Mouse (Mus musculus) intestine, embryonic 15.5 days (tissue): ENCODE results near the gene Hs6st3. TPM values are rescaled to one million over a fixed set of nuclear protein-coding genes. Genes with fewer than 3 reads are reported as not detected.

Experiments used
- ATAC-seq: fragments of 200-750 bp; cut with Nextera tagmentation; 2 replicates; pipeline ENCODE4 v1.8.0; 2017; ENCODE audit warnings: moderate TSS enrichment, moderate library complexity
- H3K27ac ChIP-seq: fragments of 300-500 bp; sonication (generic); 2 replicates; pipeline ENCODE4 v1.5.1; 2015; ENCODE audit warnings: mild to moderate bottlenecking, inconsistent platforms
- H3K27me3 ChIP-seq: fragments of 300-500 bp; sonication (generic); replicated peaks from 2 replicates; pipeline ENCODE4 v1.6.1; 2015; ENCODE audit warnings: inconsistent platforms
- H3K36me3 ChIP-seq: fragments of 300-500 bp; sonication (generic); 2 replicates; pipeline ENCODE4 v1.6.1; 2015; ENCODE audit warnings: inconsistent platforms
- H3K4me1 ChIP-seq: fragments of 300-500 bp; sonication (generic); replicated peaks from 2 replicates; pipeline ENCODE4 v1.6.1; 2015; ENCODE audit warnings: inconsistent platforms
- H3K4me2 ChIP-seq: fragments of 300-500 bp; sonication (generic); replicated peaks from 2 replicates; pipeline ENCODE4 v1.6.1; 2015; ENCODE audit warnings: mild to moderate bottlenecking, inconsistent platforms
- H3K4me3 ChIP-seq: fragments of 300-500 bp; sonication (generic); replicated peaks from 2 replicates; pipeline ENCODE4 v1.5.1; 2015; ENCODE audit warnings: inconsistent platforms
- H3K9ac ChIP-seq: fragments of 300-500 bp; sonication (generic); 2 replicates; pipeline ENCODE4 v1.6.1; 2015; ENCODE audit warnings: inconsistent platforms
- H3K9me3 ChIP-seq: fragments of 300-500 bp; sonication (generic); 2 replicates; pipeline ENCODE4 v1.6.1; 2016; ENCODE audit warnings: inconsistent platforms
- WGBS: fragments of 180-500 bp; shearing (Covaris S2); methylation state at CpG from one replicate; pipeline ENCODE4 v1.1.7; 2015; 5-methylcytosine and 5-hydroxymethylcytosine counted together
- polyA plus RNA-seq: library from polyadenylated mRNA; unstranded; fragments of >200 nt; fragmentation: Nextera tagmentation; extraction: Ambion mirVana; gene quantifications from 2 replicates; pipeline ENCODE4 v1.2.1, GENCODE M21; 2015

Gene Hs6st3
- polyA plus RNA-seq, 1 experiment from 2014 or later = 0.14 TPM

GRCm38 (mm10) chr14:119918281-119919034, 780.3 kb downstream of the Hs6st3 start:
- Histone ChIP-seq H3K36me3 (no peaks in the 10 kb centered on the region), H3K9ac (no peak overlapping the region), H3K27me3 (no peaks in the 10 kb centered on the region), H3K4me2 (no peak overlapping the region), H3K27ac (no peak overlapping the region), H3K9me3 (no peaks in the 10 kb centered on the region), H3K4me3 (no peak overlapping the region), H3K4me1 (no peaks in the 10 kb centered on the region)
- 41% methylated on average over 6 of the region's 6 CpGs for WGBS
- no peak for ATAC-seq

- 57% methylated on average over 1 of the region's 1 CpGs for WGBS
- ATAC-seq = no peak
- Histone ChIP-seq H3K4me3 (no peak overlapping the region), H3K4me2 (no peak overlapping the region), H3K9me3 (no peaks in the 10 kb centered on the region), H3K27me3 (no peaks in the 10 kb centered on the region), H3K4me1 (no peaks in the 10 kb centered on the region), H3K9ac (no peak overlapping the region), H3K36me3 (no peaks in the 10 kb centered on the region), H3K27ac (no peak overlapping the region)
Measured at GRCm38 (mm10) chr14:119919177-119919576, 781.0 kb downstream of the Hs6st3 start.

Other genes with a start within 250 kb of the Hs6st3 start
- gene Dzip1, start 212.9 kb upstream of the Hs6st3 start, polyA plus RNA-seq = 10.2 and 10.9 TPM in 2 replicates
- gene Dnajc3, start 200.4 kb upstream of the Hs6st3 start, polyA plus RNA-seq = 48.4 and 57.0 TPM in 2 replicates
- 7.9 TPM in 2 replicates for gene Uggt2, start 38.9 kb upstream of the Hs6st3 start, polyA plus RNA-seq